Mouse (Mus musculus) central nervous system, embryonic 14 days (tissue): ENCODE measurements around the gene Kmt5b. TPM values are rescaled to one million over a fixed set of nuclear protein-coding genes. Genes with fewer than 3 reads are reported as not detected.

Experiments
- polyA plus RNA-seq: library from polyadenylated mRNA; depleted of rRNA; stranded (reverse); fragments of >200 nt; gene quantifications from 2 replicates; pipeline ENCODE4 v1.2.3, GENCODE M21; 2012; rRNA removed

Kmt5b gene
- polyA plus RNA-seq = 50.3 and 52.3 TPM in 2 replicates

GRCm38 (mm10) chr19:3767276-3767780 lies at the start of gene Kmt5b:
Gene Kmt5b (plus strand): TSS chr19:3767421.

GRCm38 (mm10) chr19:3851502-3851962 lies 84.3 kb downstream of the Kmt5b start, which contains the start of gene Chka:
Gene Chka (plus strand): TSS chr19:3851773.

Other genes with a start within 250 kb of the Kmt5b start
- 103 and 109 TPM in 2 replicates for gene Ppp6r3, start 191.7 kb upstream of the Kmt5b start, polyA plus RNA-seq
- 8.6 and 12.9 TPM in 2 replicates for gene Lrp5, start 80.9 kb upstream of the Kmt5b start, polyA plus RNA-seq
- 41.1 and 48.9 TPM in 2 replicates for gene 1810055G02Rik, start 59.1 kb upstream of the Kmt5b start, polyA plus RNA-seq
- 83.3 and 86.1 TPM in 2 replicates for gene Chka, start 84.4 kb downstream of the Kmt5b start, polyA plus RNA-seq
- 48.5 and 61.6 TPM in 2 replicates for gene Tcirg1, start 139.7 kb downstream of the Kmt5b start, polyA plus RNA-seq
- 173 and 186 TPM in 2 replicates for gene Ndufs8, start 145.4 kb downstream of the Kmt5b start, polyA plus RNA-seq
- gene Aldh3b1, start 162.4 kb downstream of the Kmt5b start, polyA plus RNA-seq = 1.7 and 1.8 TPM in 2 replicates
- gene Unc93b1, start 167.8 kb downstream of the Kmt5b start, polyA plus RNA-seq = 14.5 and 15.1 TPM in 2 replicates
- gene Aldh3b3, start 191.2 kb downstream of the Kmt5b start, polyA plus RNA-seq = 0.05 TPM in 1 of 2 replicates, not detected in the other
- 0.32 and 1.8 TPM in 2 replicates for gene Aldh3b2, start 204.9 kb downstream of the Kmt5b start, polyA plus RNA-seq
- 2.3 and 3.3 TPM in 2 replicates for gene Acy3, start 219.1 kb downstream of the Kmt5b start, polyA plus RNA-seq
- gene Tbx10, start 225.3 kb downstream of the Kmt5b start, polyA plus RNA-seq = 0.05 and 0.21 TPM in 2 replicates
- 14.7 and 17.5 TPM in 2 replicates for gene Nudt8, start 233.2 kb downstream of the Kmt5b start, polyA plus RNA-seq
- 9.0 and 9.6 TPM in 2 replicates for gene Gm49405, start 233.2 kb downstream of the Kmt5b start, polyA plus RNA-seq
- 23.9 and 25.6 TPM in 2 replicates for gene Doc2g, start 235.9 kb downstream of the Kmt5b start, polyA plus RNA-seq
- 172 and 187 TPM in 2 replicates for gene Ndufv1, start 245.4 kb downstream of the Kmt5b start, polyA plus RNA-seq